In the genomic region with DNA sequence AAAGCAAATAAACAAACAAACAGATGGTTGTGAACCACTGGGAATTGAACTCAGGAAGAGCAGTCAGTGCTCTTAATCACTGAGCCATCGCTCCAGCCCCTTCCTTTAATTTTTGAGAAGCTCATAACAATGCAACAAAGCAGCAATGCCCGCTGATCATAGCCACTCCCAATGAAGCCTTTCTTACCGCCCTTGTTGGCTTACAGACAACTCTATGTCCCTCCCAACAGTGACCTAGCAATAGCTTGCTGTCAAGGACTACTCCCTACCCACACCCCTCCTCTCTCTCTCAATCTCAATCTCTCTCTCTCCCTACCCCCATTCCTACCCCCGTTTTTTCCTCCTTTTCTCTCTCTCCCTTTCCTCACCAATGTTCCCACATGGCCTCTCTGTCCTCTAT, we compare ENCODE assay signal across 18 mouse cellular contexts. TPM values are rescaled to one million over a fixed set of nuclear protein-coding genes. Genes with fewer than 3 reads are reported as not detected.
DNase-seq lines count a peak whose midpoint lies in the region; ATAC-seq lines count a peak whose summit lies in the region.
"Had no signal": no experiment of that assay in that cellular context is flagged by ENCODE, and none has a peak within 500 bp of the region (broad histone marks: within the 10 kb centered on the region; RNA-seq: fewer than 3 reads in every experiment).

No protein-coding gene starts in this region.

- no peak overlapping the region for H3K4me2 ChIP-seq in heart, embryonic 12.5 days
- no peak overlapping the region for H3K4me2 ChIP-seq in intestine, embryonic 15.5 days (replicated peaks)
- H3K4me2 ChIP-seq: forebrain, embryonic 12.5 days; liver, embryonic 12.5 days; lung, embryonic 15.5 days had no signal

- no peak overlapping the region for H3K9ac ChIP-seq in heart, embryonic 12.5 days
- H3K9ac ChIP-seq in intestine, embryonic 15.5 days: no peak overlapping the region
- H3K9ac ChIP-seq: forebrain, embryonic 12.5 days; liver, embryonic 12.5 days; lung, embryonic 15.5 days had no signal

- no peaks in the 10 kb centered on the region for H3K36me3 ChIP-seq in heart, embryonic 12.5 days
- H3K36me3 ChIP-seq in intestine, embryonic 15.5 days: no peaks in the 10 kb centered on the region
- H3K36me3 ChIP-seq: forebrain, embryonic 12.5 days; liver, embryonic 12.5 days; lung, embryonic 15.5 days; midbrain, embryonic 10.5 days had no signal

- H3K4me1 ChIP-seq in heart, embryonic 12.5 days (replicated peaks): peaks cover 11% of the 10 kb centered on the region
- peaks cover 6% of the 10 kb centered on the region for H3K4me1 ChIP-seq in intestine, embryonic 15.5 days (replicated peaks)

- H3K27ac ChIP-seq in heart, embryonic 12.5 days (ENCODE audit: poor library complexity, severe bottlenecking): no peak overlapping the region
- H3K27ac ChIP-seq in intestine, embryonic 15.5 days: no peak overlapping the region
- H3K27ac ChIP-seq: forebrain, embryonic 12.5 days; heart, adult 2 months; liver, embryonic 12.5 days; lung, embryonic 15.5 days; midbrain, embryonic 10.5 days had no signal

- no peak for ATAC-seq in heart, embryonic 12.5 days (ENCODE audit: insufficient number of reproducible peaks, low FRiP score)
- no peak for ATAC-seq in intestine, embryonic 15.5 days
- no peak for ATAC-seq in erythroid progenitor cell, adult 5-6 weeks (replicated peaks; ENCODE audit: low FRiP score, poor library complexity, severe bottlenecking)
- ATAC-seq: CD4-positive, CD25-positive, alpha-beta regulatory T cell, adult 4 months; liver, embryonic 12.5 days had no signal

- no peaks in the 10 kb centered on the region for H3K27me3 ChIP-seq in heart, embryonic 12.5 days (replicated peaks)
- no peaks in the 10 kb centered on the region for H3K27me3 ChIP-seq in intestine, embryonic 15.5 days (replicated peaks)
- H3K27me3 ChIP-seq: forebrain, embryonic 12.5 days; lung, embryonic 15.5 days had no signal

- intact Hi-C loops in heart, postnatal 10 days (cut with DNase I): no loop called here

- H3K9me3 ChIP-seq in heart, embryonic 12.5 days (replicated peaks): no peaks in the 10 kb centered on the region
- no peaks in the 10 kb centered on the region for H3K9me3 ChIP-seq in intestine, embryonic 15.5 days
- H3K9me3 ChIP-seq: forebrain, embryonic 12.5 days; liver, embryonic 12.5 days; lung, embryonic 15.5 days; midbrain, embryonic 10.5 days had no signal

- DNase-seq in heart, postnatal 10 days: peak; percentile 30 to 46
- DNase-seq in ES-CJ7 (ENCODE audit: low read depth, low spot score) (peak; percentile 73), ZHBTc4 (ENCODE audit: low read depth, low spot score) (peak; percentile 73)
- peak; percentile 36 for DNase-seq in skeletal muscle tissue, adult 2 months (ENCODE audit: low read depth, low spot score)
- DNase-seq: cerebellum, adult 18-20 months; heart, postnatal 4 days; kidney, adult 9 months; kidney, postnatal 4 days; thymus, postnatal 4 days had no signal

- H3K4me3 ChIP-seq in heart, embryonic 12.5 days: no peak overlapping the region
- no peak overlapping the region for H3K4me3 ChIP-seq in intestine, embryonic 15.5 days (replicated peaks)
- H3K4me3 ChIP-seq: forebrain, embryonic 12.5 days; heart, adult 2 months; liver, embryonic 12.5 days; lung, embryonic 15.5 days; midbrain, embryonic 10.5 days had no signal

- WGBS in heart, embryonic 12.5 days: 86% methylated on average over 4 of the region's 4 CpGs
- WGBS in intestine, embryonic 15.5 days: 86% methylated on average over 4 of the region's 4 CpGs

RNA-seq across cellular contexts. Expression of a gene that starts 1.5 kb away (rescaled TPM):
- total RNA-seq in heart, postnatal 10 days (2021): 10 to 100 TPM in 1 of 2 experiments, 1 to 10 TPM in 1; 9.2 to 12.1 TPM
- 12.5 and 13.3 TPM in 2 replicates for polyA plus RNA-seq in heart, embryonic 12.5 days (2016; fragmentation: Nextera tagmentation; extraction: Ambion mirVana)
- polyA plus RNA-seq in intestine, embryonic 15.5 days (2015; fragmentation: Nextera tagmentation; extraction: Ambion mirVana): 14.8 and 14.9 TPM in 2 replicates
- 1.1 and 2.9 TPM in 2 replicates for total RNA-seq in erythroid progenitor cell, adult 5-6 weeks (2015; ENCODE audit: low replicate concordance)
- 2.4 and 3.0 TPM in 2 replicates for total RNA-seq in erythroid progenitor cell, adult 5-6 weeks (2017; ENCODE audit: low replicate concordance)

RNA-seq across cellular contexts. Expression of a gene that starts 14.2 kb away (rescaled TPM):
- 1 to 10 TPM; 3.5 to 5.6 TPM for total RNA-seq in heart, postnatal 10 days (2021)
- polyA plus RNA-seq in heart, embryonic 12.5 days (2016; fragmentation: Nextera tagmentation; extraction: Ambion mirVana): 8.4 and 9.6 TPM in 2 replicates
- polyA plus RNA-seq in intestine, embryonic 15.5 days (2015; fragmentation: Nextera tagmentation; extraction: Ambion mirVana): 73.2 and 74.7 TPM in 2 replicates
- not detected in 2 replicates for total RNA-seq in erythroid progenitor cell, adult 5-6 weeks (2015; ENCODE audit: low replicate concordance)
- not detected in 2 replicates for total RNA-seq in erythroid progenitor cell, adult 5-6 weeks (2017; ENCODE audit: low replicate concordance)

Comparison
In these comparisons a context has a peak if more than half of its experiments do, and no peak if none do; other contexts are left out.
1. RNA of a gene that starts 14.2 kb away (total RNA-seq): 3.5 to 5.6 TPM in heart, postnatal 10 days; not detected in erythroid progenitor cell, adult 5-6 weeks; every median in the first group is over 4 times any median in the second.
2. Peak in every context shown above with its lines, with median percentiles within 50 percentile points of each other: DNase-seq.